Mouse (Mus musculus) skeletal muscle tissue, adult 2 months (tissue): ENCODE results near the gene Kcnj6.
A peak's percentile ranks its signal among the peaks of the same experiment; 100 is the strongest.

Source experiments
- DNase-seq: peaks from one replicate; pipeline ENCODE4 v3.0.0-alpha.2; 2012; ENCODE audit warnings: low read depth, low spot score

The Kcnj6 gene

GRCm38 (mm10) chr16:94997340-94997849, at the start of gene Kcnj6:
Gene Kcnj6 (minus strand): TSS chr16:94997701.
- DNase-seq = no peak

DNA sequence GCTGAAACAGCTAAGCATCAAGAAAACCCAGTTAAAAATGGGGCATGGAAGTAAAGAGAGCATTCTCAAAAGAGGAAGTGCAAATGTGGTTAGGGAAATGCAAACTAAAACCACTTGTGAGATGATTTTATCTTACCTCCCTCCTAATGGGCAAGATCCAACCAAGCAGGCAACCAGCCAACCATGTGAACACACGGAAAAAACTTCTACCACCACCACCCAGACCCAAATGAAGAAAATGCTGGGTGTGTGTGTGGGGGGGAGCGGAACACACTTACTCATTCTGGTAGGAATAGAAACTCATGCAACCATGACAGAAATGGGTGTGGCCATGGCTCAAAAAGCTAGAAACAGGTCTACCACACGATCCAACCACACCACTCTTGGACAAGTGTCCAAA, 12.4 kb upstream of the Kcnj6 start:
- DNase-seq = no peak

DNA sequence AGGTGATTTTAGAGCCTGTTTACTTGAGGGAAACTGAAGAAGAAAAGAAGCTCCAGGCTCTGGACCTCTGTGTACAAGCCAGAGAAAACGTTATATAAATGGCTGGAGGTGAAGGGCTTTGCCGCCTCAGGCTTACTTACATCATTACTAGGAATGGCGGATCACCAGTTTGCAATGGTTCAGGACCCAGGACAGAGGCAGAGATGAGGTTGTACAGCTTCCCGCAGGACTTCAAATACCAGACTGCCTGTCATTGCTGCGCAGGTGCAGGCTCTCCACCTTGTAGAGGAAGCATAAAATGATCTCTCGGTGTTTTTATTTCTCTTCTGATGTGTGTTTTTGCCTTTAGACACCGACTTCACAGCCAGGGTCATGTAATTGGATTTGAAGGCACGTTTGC, 7.1 kb upstream of the Kcnj6 start:
- DNase-seq = no peak

DNA sequence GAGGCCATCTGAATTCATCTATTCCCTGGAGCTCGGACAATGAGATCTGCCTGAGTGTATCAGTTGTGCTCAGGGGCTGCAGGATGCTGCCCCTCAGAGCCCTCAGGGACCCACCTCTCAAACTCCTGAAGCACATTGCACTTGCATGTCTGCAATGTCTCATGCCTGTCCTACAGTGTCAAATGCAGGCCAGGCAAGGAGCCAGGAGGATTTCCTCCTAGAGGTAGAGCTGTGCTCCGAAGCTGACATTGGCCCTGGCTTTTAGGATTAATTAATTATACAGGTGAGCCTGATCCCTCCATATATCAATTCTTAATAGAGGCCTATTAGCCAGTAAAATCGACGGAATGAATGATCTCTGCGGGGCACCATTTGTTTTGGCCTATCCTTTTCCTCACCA, 2.0 kb upstream of the Kcnj6 start:
- no peak for DNase-seq

GRCm38 (mm10) chr16:94999019-94999418, 1.5 kb upstream of the Kcnj6 start:
- DNase-seq = no peak

- DNase-seq = no peak
Observed at GRCm38 (mm10) chr16:94996791-94997281, 665 bp downstream of the Kcnj6 start.

DNA sequence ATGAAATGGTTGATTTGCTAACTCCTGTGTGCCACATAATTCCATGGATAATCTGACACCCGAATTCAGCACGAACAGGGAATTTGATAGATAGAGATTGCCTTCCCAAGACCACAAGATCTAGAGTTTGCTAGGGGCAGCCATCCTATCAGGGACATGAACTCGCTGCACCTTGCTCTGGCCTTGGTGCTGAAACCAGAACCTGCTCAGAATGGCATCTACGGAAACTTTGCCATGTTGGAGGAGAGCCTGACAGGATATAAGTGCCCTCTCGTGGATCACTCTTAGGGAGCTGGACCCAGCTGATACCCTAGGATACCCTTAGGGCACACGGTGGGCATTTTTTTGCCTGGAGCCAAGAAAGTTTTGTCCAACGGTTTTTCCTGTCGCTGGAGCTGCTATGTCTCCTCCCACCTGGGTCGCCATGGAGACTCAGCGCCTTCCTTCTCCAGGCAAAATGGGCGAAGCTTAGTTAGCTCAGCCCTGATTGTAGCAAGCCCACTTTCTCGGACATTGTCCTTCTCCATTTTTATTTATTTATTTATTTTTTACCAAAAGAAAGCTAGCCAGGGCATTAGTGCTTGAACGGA, 1.9 kb downstream of the Kcnj6 start:
- DNase-seq = peak; percentile 6

DNA sequence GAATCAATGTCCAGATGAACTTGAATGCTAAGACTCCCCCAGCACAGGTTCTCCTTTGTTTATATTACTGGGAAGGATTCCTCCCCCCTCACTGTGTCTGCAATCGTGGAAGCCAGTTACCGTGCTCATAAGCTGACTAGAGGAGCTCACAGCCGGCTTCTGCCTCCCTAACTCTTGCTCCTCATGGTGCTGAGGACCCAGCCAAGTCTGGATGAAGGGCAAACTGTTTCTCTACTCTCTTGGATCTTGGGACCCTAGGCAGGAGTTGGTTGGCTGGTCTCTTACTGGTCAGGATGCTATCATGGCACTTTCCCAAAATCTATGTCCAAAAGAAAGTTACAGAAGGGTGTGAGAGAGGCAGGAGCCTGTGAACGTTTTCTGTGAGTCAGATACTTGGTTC, 2.6 kb downstream of the Kcnj6 start:
- DNase-seq = no peak

- DNase-seq = no peak
Observed at GRCm38 (mm10) chr16:94994148-94994547, 3.4 kb downstream of the Kcnj6 start.

- DNase-seq = no peak
Observed at GRCm38 (mm10) chr16:94990114-94990513, 7.4 kb downstream of the Kcnj6 start.

GRCm38 (mm10) chr16:94986731-94987130, 10.8 kb downstream of the Kcnj6 start:
- no peak for DNase-seq

DNA sequence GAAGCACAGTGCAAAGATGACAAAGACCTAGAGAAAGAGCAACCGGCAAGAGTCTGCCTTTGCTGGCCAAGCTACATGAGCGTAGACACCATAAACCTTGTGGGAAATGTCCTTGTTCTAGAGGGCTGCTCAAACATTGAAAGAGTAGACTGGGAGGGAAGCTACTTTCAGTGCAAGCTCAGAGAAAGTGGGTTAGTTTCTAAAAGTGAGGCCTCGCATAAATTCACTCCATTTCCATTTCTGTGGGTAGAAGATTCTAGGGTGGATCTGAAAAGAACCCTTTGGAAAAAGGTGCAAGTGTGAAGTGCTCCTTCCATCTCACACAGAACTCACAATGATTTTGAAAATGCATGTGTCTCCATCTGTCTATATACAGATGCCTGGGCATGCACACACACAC, 13.2 kb downstream of the Kcnj6 start:
- no peak for DNase-seq

- no peak for DNase-seq
Observed at GRCm38 (mm10) chr16:94980374-94980773, 17.1 kb downstream of the Kcnj6 start.

DNA sequence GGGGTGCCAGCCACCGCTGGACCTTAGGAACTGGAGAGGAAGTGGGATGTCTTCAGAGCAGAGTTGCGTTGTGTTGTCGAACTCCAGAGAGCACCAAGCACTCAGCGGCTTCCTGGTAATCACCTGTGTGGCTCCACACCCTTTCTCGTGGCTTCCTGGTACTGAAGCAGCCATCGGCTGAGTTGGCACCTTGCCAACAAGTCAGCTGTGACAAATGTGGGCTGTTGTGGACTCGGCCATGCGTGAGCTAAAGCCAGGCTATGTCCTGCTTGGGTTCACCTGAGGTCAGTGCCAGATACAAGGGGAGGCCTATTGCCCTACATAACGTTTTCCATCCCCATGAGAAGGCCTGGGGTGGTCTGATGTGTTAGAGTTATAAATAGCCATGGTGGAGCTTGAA, 18.0 kb downstream of the Kcnj6 start:
- DNase-seq = no peak

- DNase-seq = no peak
Observed at GRCm38 (mm10) chr16:94972080-94972855, 25.2 kb downstream of the Kcnj6 start.

DNA sequence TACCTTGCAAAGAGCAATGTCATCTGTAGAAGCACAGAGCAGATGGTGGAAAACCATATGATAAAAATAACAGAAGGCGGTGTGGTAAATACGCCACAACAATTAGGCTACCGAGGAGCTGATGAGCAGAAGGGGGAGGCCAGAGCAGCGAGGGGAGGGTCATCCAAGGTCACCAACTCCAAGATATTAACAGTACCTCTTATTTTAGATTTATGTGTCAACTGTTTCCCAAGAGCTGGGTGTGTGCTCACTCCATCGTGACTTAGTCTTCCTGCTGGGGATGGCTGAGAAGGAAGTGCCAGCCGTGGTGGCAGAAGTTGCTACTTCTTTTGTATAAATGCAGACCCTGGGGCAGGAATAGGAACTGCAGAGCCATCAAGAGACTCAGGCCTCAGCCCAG, 28.6 kb downstream of the Kcnj6 start:
- no peak for DNase-seq

DNA sequence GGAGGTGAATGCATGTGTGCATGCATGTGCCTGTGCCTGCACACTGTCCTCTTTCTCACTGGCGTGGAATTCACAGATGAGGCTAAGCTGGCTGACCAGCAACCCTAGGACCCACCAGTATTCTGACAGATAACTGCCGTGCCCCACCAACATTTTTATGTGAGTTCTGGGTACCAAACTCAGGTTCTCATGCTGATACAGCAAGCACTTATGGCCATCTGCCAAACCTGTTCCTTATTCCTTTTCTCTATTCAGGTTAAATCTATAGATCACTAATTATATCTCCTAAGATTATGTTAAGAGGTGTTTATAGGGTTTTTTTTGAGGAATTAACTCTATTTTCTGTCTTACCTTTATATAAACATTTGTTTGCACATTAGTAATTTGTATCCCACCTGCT, 29.0 kb downstream of the Kcnj6 start:
- DNase-seq = no peak

- no peak for DNase-seq
Observed at GRCm38 (mm10) chr16:94957156-94957828, 40.2 kb downstream of the Kcnj6 start.

DNA sequence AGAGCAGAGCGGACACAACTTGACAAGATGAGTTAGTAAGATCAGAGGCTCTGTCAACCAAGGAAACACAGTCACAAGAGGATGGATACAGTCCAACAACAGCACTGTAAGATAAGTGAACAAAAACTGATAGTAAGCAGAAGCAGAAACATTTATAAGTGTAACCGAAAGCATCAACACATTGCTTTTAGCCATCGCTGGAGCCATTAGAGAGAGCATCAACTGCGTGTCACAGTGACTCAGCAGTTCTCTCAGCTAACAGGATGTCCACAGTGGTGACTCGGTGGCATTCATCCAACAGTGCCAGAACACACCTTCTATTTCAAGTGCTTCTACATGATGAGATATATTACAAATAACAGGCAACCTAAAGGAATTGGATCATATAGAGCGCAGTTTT, 41.1 kb downstream of the Kcnj6 start:
- DNase-seq = no peak

DNA sequence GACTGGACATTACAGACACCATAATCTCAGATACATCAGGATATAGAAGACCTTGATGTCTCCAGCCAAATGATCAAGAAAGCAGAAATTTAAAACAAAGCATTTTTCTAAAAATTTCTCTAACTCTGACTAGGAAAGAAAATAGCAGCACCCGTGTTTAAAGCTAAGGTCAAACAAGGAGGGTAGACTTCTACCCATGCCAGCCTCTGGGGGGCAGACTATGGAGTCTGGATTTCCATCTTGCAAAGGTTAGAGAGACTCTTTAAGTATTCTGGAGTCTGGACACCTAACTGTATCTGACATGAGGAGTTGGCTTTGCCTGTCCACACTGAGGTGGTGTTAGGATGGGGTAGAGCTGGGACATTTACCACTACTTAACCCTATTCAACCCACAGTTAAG, 44.2 kb downstream of the Kcnj6 start:
- no peak for DNase-seq

GRCm38 (mm10) chr16:94949172-94949571, 48.3 kb downstream of the Kcnj6 start:
- no peak for DNase-seq

DNA sequence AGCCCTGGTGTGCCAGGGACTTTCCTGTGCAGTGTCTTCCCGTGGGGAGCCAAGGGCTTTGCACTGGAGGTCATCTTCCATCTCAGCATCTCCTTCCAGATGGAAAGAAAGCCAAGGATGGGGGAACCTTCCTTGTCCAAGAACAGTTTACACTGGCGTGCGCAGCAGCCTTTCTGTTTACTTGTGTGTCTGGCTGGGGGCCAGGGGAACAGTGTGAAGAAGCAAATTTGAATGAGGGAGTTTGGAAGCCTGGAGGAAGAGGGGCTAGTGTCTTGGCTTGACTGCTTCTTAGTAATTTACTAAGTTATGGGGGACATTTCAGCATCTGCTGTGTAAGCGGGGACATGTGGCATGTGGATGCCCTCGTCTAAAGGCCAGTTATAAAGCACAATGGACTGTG, 50.7 kb downstream of the Kcnj6 start:
- no peak for DNase-seq

DNA sequence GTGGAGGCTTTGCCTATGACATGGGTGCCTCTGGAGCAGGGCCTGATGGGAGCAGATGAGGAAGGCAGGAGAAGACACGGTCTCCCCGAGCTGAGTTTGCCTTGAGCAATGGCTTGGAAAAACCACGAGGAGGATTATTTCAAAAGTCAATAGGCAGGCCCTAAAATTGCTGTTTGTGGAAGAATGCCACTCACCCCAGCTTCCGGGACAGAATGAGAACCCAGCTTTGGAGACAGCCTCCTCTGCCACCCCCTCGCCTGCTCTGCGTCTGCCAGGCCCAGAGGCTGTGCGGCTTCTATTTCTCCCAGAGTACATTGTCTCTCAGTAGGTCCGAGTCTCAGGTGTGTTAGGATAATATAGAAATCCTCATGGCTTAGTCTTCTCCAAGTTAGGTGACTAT, 64.8 kb downstream of the Kcnj6 start:
- DNase-seq = no peak
